Mouse (Mus musculus): ENCODE measurements around the gene Sgca. TPM values are rescaled to one million over a fixed set of nuclear protein-coding genes. Genes with fewer than 3 reads are reported as not detected.
A peak's percentile ranks its signal among the peaks of the same experiment; 100 is the strongest.

The Sgca gene
- total RNA-seq, 2 experiments from 2014 or later: 201 to 224 TPM

GRCm38 (mm10) chr11:94930151-94930550 is 46.0 kb downstream of the Sgca start:
- no peak for DNase-seq
- intact Hi-C loops (cut with DNase I; ENCODE audit: low total_unique reads): no loop called here

- intact Hi-C loops (cut with DNase I; ENCODE audit: low total_unique reads): no loop called here
- peak; percentile 25 for DNase-seq
These were observed 46.5 kb downstream of the Sgca start for GRCm38 (mm10) chr11:94929599-94929998.

GRCm38 (mm10) chr11:94928820-94929219 is 47.3 kb downstream of the Sgca start:
- intact Hi-C loops (cut with DNase I; ENCODE audit: low total_unique reads): no loop called here
- DNase-seq: peak; percentile 96

GRCm38 (mm10) chr11:94927771-94928291 is 48.3 kb downstream of the Sgca start:
- intact Hi-C loops (cut with DNase I; ENCODE audit: low total_unique reads): no loop called here
- peak; percentile 52 for DNase-seq

GRCm38 (mm10) chr11:94926431-94926830 is 49.7 kb downstream of the Sgca start:
- DNase-seq: peak; percentile 53
- intact Hi-C loops (cut with DNase I; ENCODE audit: low total_unique reads): no loop called here

GRCm38 (mm10) chr11:94924977-94925376 is 51.1 kb downstream of the Sgca start:
- intact Hi-C loops (cut with DNase I; ENCODE audit: low total_unique reads): no loop called here
- no peak for DNase-seq

GRCm38 (mm10) chr11:94920996-94921401 is 55.1 kb downstream of the Sgca start:
- intact Hi-C loops (cut with DNase I; ENCODE audit: low total_unique reads): no loop called here
- DNase-seq: no peak

- DNase-seq: no peak
- intact Hi-C loops (cut with DNase I; ENCODE audit: low total_unique reads): loop anchor here (5.0 kb wide), 1 partner anchor 40 kb away; no protein-coding TSS in a partner anchor
These were observed 58.4 kb downstream of the Sgca start for GRCm38 (mm10) chr11:94917717-94918116.

GRCm38 (mm10) chr11:94916477-94916876 is 59.6 kb downstream of the Sgca start:
- DNase-seq: peak; percentile 21
- intact Hi-C loops (cut with DNase I; ENCODE audit: low total_unique reads): loop anchor here (5.0 kb wide), 1 partner anchor 39 kb away; no protein-coding TSS in a partner anchor

- intact Hi-C loops (cut with DNase I; ENCODE audit: low total_unique reads): loop anchor here (5.0 kb wide), 1 partner anchor 39 kb away; no protein-coding TSS in a partner anchor
- DNase-seq: peak; percentile 83
These were observed 60.3 kb downstream of the Sgca start for GRCm38 (mm10) chr11:94915675-94916403.

- intact Hi-C loops (cut with DNase I; ENCODE audit: low total_unique reads): no loop called here
- DNase-seq: peak; percentile 66
These were observed 62.6 kb downstream of the Sgca start for GRCm38 (mm10) chr11:94913302-94914090.

Other genes starting within 250 kb of the Sgca start
- gene Cdc34b, start 234.5 kb downstream of the Sgca start, total RNA-seq (2021): under 1 TPM; 0.89 to 0.98 TPM
- not detected for gene Tmem92, start 193.6 kb downstream of the Sgca start, total RNA-seq (2021)
- 1,000 to 10,000 TPM; 3,539 to 4,018 TPM for gene Col1a1, start 40.1 kb downstream of the Sgca start, total RNA-seq (2021)
- gene Hils1, start 8.7 kb downstream of the Sgca start, total RNA-seq (2021): not detected
- 10 to 100 TPM; 38.7 to 38.8 TPM for gene Ppp1r9b, start 14.7 kb upstream of the Sgca start, total RNA-seq (2021)
- 1 to 10 TPM; 1.7 to 2.2 TPM for gene Samd14, start 33.6 kb upstream of the Sgca start, total RNA-seq (2021)
- gene Pdk2, start 65.0 kb upstream of the Sgca start, total RNA-seq (2021): 100 to 1,000 TPM; 330 to 344 TPM
- 1 to 10 TPM; 3.5 to 4.0 TPM for gene Itga3, start 100.5 kb upstream of the Sgca start, total RNA-seq (2021)
- gene Dlx3, start 143.8 kb upstream of the Sgca start, total RNA-seq (2021): not detected
- gene Dlx4, start 169.9 kb upstream of the Sgca start, total RNA-seq (2021): not detected